Mouse (Mus musculus) brain, embryonic 18.5 days (tissue): ENCODE data around the gene Mamdc2.

Experiments used
- DNase-seq: peaks from one replicate; pipeline ENCODE4 v3.0.0-alpha.2; 2012; ENCODE audit warnings: low read depth, low spot score

The Mamdc2 gene

GRCm38 (mm10) chr19:23281911-23282660 lies 166.2 kb downstream of the Mamdc2 start:
- no peak for DNase-seq

GRCm38 (mm10) chr19:23274054-23274724 lies 174.1 kb downstream of the Mamdc2 start:
- no peak for DNase-seq

- DNase-seq = peak; percentile 66
Measured at GRCm38 (mm10) chr19:23273355-23274053, 174.7 kb downstream of the Mamdc2 start, which contains the start of gene Smc5. Gene Smc5 (minus strand): TSS chr19:23273897.

GRCm38 (mm10) chr19:23256771-23257170 lies 191.5 kb downstream of the Mamdc2 start:
- no peak for DNase-seq
